Mouse (Mus musculus): ENCODE results near the gene Gpc4.

- TF ChIP-seq CTCF (conservative IDR thresholded peaks at IDR 0.05 in 1 of 2, IDR thresholded peaks at IDR 0.05 in 1 of 2; ENCODE audit: low read depth in 2 of 2, low read length in 2 of 2) (no peak), HCFC1 (IDR thresholded peaks at IDR 0.05; ENCODE audit: low read depth, low read length) (no peak), CHD1 (IDR thresholded peaks at IDR 0.05; ENCODE audit: low read depth, low read length) (no peak)
These were observed 61.3 kb downstream of the Gpc4 start for GRCm38 (mm10) chrX:52103771-52104170.
